Mouse (Mus musculus) midbrain, embryonic 14.5 days (tissue): ENCODE measurements around the gene 1700021F05Rik. TPM values are rescaled to one million over a fixed set of nuclear protein-coding genes. Genes with fewer than 3 reads are reported as not detected.
"Not testable (repeated sequence)": the region's sequence is repeated elsewhere in the genome, so short reads cannot be mapped to it uniquely, and the experiment has no call there.

Experiments used
- ATAC-seq: fragments of 200-750 bp; cut with Nextera tagmentation; 2 replicates; pipeline ENCODE4 v1.8.0; 2017; ENCODE audit warnings: moderate number of reproducible peaks, moderate library complexity; ENCODE audit not compliant: low FRiP score, low TSS enrichment
- DNase-seq: peaks from one replicate; pipeline ENCODE4 v3.0.0-alpha.2; 2015
- H3K27ac ChIP-seq: fragments of 300-500 bp; sonication (generic); replicated peaks from 2 replicates; pipeline ENCODE4 v1.5.1; 2014; ENCODE audit warnings: mild to moderate bottlenecking, low read depth, low read length, moderate library complexity
- H3K27me3 ChIP-seq: fragments of 300-500 bp; sonication (generic); 2 replicates; pipeline ENCODE4 v1.6.1; 2014; ENCODE audit warnings: low read length, control low read depth, mixed read lengths; ENCODE audit not compliant: control insufficient read depth, insufficient read depth
- H3K36me3 ChIP-seq: fragments of 300-500 bp; sonication (generic); 2 replicates; pipeline ENCODE4 v1.6.1; 2014; ENCODE audit warnings: low read length, control low read depth; ENCODE audit not compliant: control insufficient read depth, insufficient read depth
- H3K4me1 ChIP-seq: fragments of 300-500 bp; sonication (generic); 2 replicates; pipeline ENCODE4 v1.6.1; 2014; ENCODE audit warnings: mild to moderate bottlenecking, antibody characterized with exemption, low read length, control low read depth; ENCODE audit not compliant: control insufficient read depth, insufficient read depth
- H3K4me2 ChIP-seq: fragments of 300-500 bp; sonication (generic); 2 replicates; pipeline ENCODE4 v1.6.1; 2014; ENCODE audit warnings: mild to moderate bottlenecking, low read length, moderate library complexity
- H3K4me3 ChIP-seq: fragments of 300-500 bp; sonication (generic); replicated peaks from 2 replicates; pipeline ENCODE4 v1.5.1; 2014; ENCODE audit warnings: low read depth, low read length
- H3K9ac ChIP-seq: fragments of 300-500 bp; sonication (generic); replicated peaks from 2 replicates; pipeline ENCODE4 v1.6.1; 2014; ENCODE audit warnings: mild to moderate bottlenecking, low read length, moderate library complexity
- H3K9me3 ChIP-seq: fragments of 300-500 bp; sonication (generic); 2 replicates; pipeline ENCODE4 v1.6.1; 2016; ENCODE audit warnings: low read length, control low read depth, mixed read lengths; ENCODE audit not compliant: control insufficient read depth
- WGBS: fragments of 180-500 bp; shearing (Covaris S2); extraction: QIAGEN DNeasy Blood & Tissue Kit; methylation state at CpG from one replicate; pipeline ENCODE4 v1.1.7; 2014; 5-methylcytosine and 5-hydroxymethylcytosine counted together
- polyA plus RNA-seq: library from polyadenylated mRNA; unstranded; fragments of >200 nt; fragmentation: Nextera tagmentation; extraction: Ambion mirVana; gene quantifications from 2 replicates; pipeline ENCODE4 v1.2.1, GENCODE M21; 2014

Gene 1700021F05Rik
- polyA plus RNA-seq, 1 experiment from 2014 or later, result 67.8 TPM

DNA sequence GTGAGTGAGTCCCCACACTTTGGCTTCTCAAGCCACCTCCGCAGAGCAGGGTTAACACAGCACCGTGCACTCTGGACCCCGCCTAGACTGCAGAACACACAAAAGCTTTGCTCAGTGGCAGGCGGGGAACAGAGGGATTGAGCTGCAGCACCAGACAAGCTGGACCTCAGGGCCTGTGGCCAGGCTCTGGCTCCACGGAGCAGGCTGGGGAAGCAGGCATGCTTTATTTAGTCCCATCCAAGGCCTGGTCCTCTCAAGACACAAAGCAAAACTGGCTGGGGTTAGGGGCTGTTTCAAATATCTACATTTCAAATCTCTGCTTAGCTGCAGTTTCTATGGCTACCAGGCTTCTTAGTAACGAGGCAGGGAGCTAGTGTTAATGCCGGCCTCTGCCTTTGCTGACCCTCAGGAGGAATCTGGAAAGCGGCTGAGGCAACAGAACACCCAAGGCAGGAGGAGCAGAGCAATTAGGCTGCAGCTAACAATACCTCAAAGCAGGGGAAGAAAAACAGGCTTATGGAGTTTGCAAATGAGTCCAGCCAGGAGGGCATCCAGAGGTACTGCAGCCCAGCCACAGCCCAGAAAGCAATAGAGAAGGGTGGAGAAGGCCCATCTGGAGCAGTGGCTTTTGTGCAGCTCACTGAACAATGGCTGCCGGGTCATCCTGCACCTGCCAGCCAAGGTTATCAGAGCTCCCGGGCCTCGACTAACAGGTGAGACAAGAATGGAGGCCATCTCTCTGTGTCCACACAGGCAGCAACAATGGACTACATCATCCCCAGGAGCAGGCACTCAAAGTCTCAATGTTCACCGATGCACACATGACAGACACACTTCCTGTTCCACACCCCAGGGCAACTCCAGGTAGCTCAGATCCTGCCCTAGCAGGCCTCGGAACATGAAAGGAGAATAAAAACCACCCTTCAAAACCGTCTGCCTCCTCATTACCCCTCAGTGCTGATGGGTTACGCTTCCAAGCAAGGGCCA lies 13.2 kb downstream of the 1700021F05Rik start:
- Histone ChIP-seq H3K4me3 (no peak overlapping the region), H3K27me3 (no peaks in the 10 kb centered on the region), H3K27ac (peak overlapping the region; percentile 93), H3K9ac (peak overlapping the region; percentile 42), H3K9me3 (no peaks in the 10 kb centered on the region), H3K4me2 (0 out of 2 replicates have a peak overlapping the region, but pooled peaks have one; percentile 11), H3K4me1 (peaks cover 15% of the 10 kb centered on the region), H3K36me3 (peaks cover 57% of the 10 kb centered on the region)
- DNase-seq, result peak; percentile 73
- ATAC-seq, result peak; percentile 76
- 20% methylated on average over 15 of the region's 15 CpGs for WGBS

DNA sequence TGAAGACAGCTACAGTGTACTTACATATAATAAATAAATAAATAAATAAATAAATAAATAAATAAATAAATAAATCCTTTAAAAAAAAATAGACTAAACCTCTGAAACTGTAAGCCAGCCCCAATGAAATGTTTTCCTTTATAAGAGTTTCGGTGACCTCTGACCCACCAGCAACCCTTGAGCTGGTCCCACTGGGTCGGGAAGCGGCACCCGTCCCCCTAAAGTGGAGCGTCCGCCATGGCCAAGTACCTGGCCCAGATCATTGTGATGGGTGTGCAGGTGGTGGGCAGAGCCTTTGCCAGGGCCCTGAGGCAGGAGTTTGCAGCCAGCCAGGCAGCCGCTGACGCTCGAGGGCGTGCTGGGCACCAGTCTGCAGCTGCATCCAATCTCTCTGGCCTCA lies 16.9 kb downstream of the 1700021F05Rik start, which contains the start of gene Gm9803:
Gene Gm9803, plus strand, starts transcription at position 154 of the 400 bp plus-strand sequence.
- not testable (repeated sequence) for H3K4me3 ChIP-seq, H3K4me2 ChIP-seq, H3K9me3 ChIP-seq, H3K27me3 ChIP-seq, ATAC-seq, H3K27ac ChIP-seq, DNase-seq, H3K9ac ChIP-seq
- WGBS, result 96% methylated on average over 10 of the region's 10 CpGs
- Histone ChIP-seq H3K4me1 (peaks cover 15% of the 10 kb centered on the region), H3K36me3 (peaks cover 22% of the 10 kb centered on the region)

DNA sequence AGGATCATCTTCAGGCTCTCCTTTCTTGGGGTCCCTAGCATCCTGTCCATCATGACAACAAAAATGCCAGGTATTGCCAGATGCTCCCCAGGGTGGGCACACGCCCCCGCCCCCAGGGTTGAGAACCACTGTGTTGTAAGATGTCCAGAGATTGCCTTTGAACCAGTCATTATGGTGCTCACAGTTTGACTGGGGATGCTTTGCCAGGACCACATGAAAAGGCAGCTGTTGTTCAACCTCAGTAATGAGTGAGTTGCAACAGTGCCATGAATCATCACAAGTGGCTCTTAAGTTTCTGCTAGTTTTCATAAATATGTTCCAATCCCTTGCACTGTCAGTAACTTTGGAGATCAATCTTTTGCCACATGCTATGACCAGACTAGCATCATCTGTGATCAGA lies 20.8 kb downstream of the 1700021F05Rik start:
- Histone ChIP-seq H3K4me3 (no peak overlapping the region), H3K4me2 (no peak overlapping the region), H3K9ac (no peak overlapping the region), H3K27me3 (no peaks in the 10 kb centered on the region), H3K9me3 (no peaks in the 10 kb centered on the region), H3K36me3 (peaks cover 7% of the 10 kb centered on the region), H3K27ac (no peak overlapping the region), H3K4me1 (no peaks in the 10 kb centered on the region)
- 99% methylated on average over 2 of the region's 2 CpGs for WGBS
- DNase-seq, result no peak
- no peak for ATAC-seq

DNA sequence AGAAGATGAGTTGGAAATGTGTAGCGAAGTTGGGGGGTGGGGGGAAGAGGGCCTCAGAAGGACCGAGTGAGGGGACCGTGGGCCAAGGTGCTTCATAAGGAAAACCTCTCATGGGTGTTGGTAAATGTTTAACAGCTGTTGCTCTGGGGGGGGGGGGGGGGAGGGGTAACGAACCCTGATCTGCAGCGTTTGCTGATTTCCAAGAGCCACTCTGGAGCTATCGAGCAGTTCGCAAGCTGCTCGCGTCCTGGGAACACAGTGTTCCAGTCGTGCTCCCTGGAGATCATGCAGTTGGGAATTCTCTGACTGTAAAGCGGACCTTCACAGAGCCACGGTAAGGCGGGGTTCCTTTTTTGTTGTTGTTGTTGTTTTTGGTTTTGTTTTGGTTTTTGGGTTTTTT lies 22.4 kb downstream of the 1700021F05Rik start:
- ATAC-seq (no peak), DNase-seq (no peak)
- no peaks in the 10 kb centered on the region for H3K27me3 ChIP-seq
- H3K36me3 ChIP-seq, result peaks cover 7% of the 10 kb centered on the region; the same call in 1 of the 2 replicates
- no peak overlapping the region for H3K4me3 ChIP-seq
- H3K4me2 ChIP-seq, result no peak overlapping the region
- no peak overlapping the region for H3K27ac ChIP-seq
- no peak overlapping the region for H3K9ac ChIP-seq
- WGBS, result 86% methylated on average over 12 of the region's 13 CpGs
- H3K9me3 ChIP-seq, result no peaks in the 10 kb centered on the region
- no peaks in the 10 kb centered on the region for H3K4me1 ChIP-seq

DNA sequence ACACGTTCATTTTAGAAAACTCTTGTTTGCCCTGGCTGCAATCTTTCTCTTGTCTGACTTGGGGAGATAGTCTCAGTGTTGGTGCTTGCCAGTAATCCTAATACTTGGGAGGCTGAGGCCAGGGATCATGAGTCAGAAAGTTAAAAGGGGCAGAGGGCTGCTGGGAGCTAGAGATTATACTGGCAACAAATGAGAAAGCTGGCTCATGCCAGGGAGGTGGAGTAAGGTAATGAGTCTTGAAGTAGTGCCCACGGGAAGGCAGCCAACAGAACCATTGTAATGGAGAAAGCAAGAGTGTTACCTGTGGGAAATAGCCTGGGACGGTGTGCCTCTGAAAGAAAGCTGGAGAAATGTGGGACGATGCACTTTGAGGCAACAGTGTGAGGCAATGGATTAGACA lies 23.0 kb downstream of the 1700021F05Rik start:
- DNase-seq, result peak; percentile 14

DNA sequence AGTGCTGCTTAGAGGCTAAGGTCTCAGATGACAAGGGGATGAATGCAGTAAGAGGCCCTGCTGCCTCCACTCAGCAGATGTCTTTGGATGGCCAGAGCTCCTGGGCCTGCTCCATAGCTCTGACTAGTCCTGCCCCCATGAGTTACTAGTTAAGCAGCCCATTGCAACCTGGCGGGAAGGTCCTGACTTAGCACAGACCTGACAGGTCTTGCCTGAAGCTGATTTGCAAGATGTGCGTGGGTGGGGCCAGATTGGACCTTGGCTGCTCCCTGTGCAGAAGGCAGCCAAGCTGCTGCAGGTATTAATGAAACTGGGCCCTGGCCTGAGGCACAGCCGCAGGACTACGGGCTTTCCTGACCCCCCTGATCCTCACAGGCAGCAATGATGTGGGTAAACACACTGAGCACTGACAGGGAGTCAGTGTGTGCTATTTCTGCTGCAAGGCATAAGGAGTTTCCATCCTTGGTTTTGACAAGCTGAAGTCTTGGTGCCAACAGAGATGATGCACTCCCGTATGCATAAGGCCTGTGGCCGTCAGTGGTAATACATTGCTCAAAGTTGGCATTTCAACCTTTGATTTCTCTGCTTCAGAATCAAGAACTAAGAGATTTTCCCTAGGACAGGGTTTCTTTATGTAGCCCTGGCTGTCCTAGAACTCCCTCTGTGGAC lies 23.7 kb downstream of the 1700021F05Rik start:
- H3K4me2 ChIP-seq, result no peak overlapping the region
- no peak overlapping the region for H3K27ac ChIP-seq
- ATAC-seq (no peak), DNase-seq (no peak)
- no peaks in the 10 kb centered on the region for H3K27me3 ChIP-seq
- H3K36me3 ChIP-seq, result peaks cover 17% of the 10 kb centered on the region
- no peak overlapping the region for H3K4me3 ChIP-seq
- no peak overlapping the region for H3K9ac ChIP-seq
- H3K9me3 ChIP-seq, result no peaks in the 10 kb centered on the region
- H3K4me1 ChIP-seq, result no peaks in the 10 kb centered on the region
- 78% methylated on average over 6 of the region's 6 CpGs for WGBS

More for the DNA sequence above, 23.0 kb downstream of the 1700021F05Rik start:
- no peaks in the 10 kb centered on the region for H3K4me1 ChIP-seq
- H3K4me2 ChIP-seq, result no peak overlapping the region
- no peaks in the 10 kb centered on the region for H3K27me3 ChIP-seq
- H3K36me3 ChIP-seq, result peaks cover 13% of the 10 kb centered on the region
- no peak overlapping the region for H3K27ac ChIP-seq
- WGBS, result 59% methylated on average over 4 of the region's 4 CpGs
- no peak overlapping the region for H3K9ac ChIP-seq
- H3K4me3 ChIP-seq, result no peak overlapping the region
- H3K9me3 ChIP-seq, result no peaks in the 10 kb centered on the region
- no peak for ATAC-seq

DNA sequence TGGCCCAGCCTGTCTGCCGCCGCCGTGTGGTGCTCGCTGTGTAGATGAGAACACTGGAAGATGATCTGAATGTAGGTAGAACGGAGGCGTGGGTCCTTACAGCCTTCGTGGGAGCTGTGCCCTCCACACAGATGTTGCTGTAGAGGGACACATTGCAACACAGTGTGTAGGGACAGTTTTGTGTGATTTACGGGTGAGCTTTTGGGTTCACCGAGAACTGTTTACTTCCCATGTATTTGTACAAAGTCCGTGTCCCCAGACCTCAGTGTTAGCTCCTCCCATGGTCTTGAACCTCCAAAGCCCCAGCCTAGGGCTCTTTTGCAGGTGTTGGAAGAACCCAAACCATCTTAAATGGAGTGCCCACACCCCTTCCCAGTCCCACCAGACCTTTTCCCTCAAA lies 27.8 kb downstream of the 1700021F05Rik start:
- H3K27me3 ChIP-seq, result no peaks in the 10 kb centered on the region
- H3K4me1 ChIP-seq, result no peaks in the 10 kb centered on the region
- H3K36me3 ChIP-seq, result peaks cover 47% of the 10 kb centered on the region
- DNase-seq (no peak), ATAC-seq (no peak)
- H3K9ac ChIP-seq, result no peak overlapping the region
- H3K9me3 ChIP-seq, result no peaks in the 10 kb centered on the region
- H3K27ac ChIP-seq, result no peak overlapping the region
- 95% methylated on average over 10 of the region's 10 CpGs for WGBS
- H3K4me3 ChIP-seq, result no peak overlapping the region
- H3K4me2 ChIP-seq, result no peak overlapping the region

DNA sequence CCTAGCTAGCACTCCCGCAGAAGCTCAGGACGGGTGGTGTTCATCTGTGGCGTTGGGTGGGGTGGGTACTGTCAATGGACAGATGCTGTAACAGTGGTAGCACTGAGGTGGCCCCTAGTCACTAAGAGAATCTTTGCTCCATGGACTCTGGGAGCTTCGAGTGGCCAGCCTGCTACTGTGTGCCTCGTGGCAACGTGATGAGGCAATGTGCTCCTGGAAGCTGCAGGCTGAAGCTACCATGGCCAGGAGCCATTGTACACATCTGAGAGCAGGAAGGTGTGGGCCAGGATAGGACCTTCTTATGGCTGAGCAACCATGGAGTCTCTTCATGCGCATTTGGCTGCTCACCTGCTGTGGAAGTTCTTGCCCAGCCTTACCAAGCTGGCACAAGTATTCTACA lies 31.6 kb downstream of the 1700021F05Rik start:
- Histone ChIP-seq H3K36me3 (peaks cover 62% of the 10 kb centered on the region), H3K27ac (no peak overlapping the region), H3K4me1 (no peaks in the 10 kb centered on the region), H3K4me3 (no peak overlapping the region), H3K27me3 (no peaks in the 10 kb centered on the region), H3K9ac (no peak overlapping the region), H3K9me3 (no peaks in the 10 kb centered on the region), H3K4me2 (no peak overlapping the region)
- WGBS, result 98% methylated on average over 7 of the region's 7 CpGs
- DNase-seq (no peak), ATAC-seq (no peak)
